8 mouse cellular contexts compared by ENCODE assay signal in genomic region chr4:140813358-140814185, GRCm38 (mm10). TPM values are rescaled to one million over a fixed set of nuclear protein-coding genes. Genes with fewer than 3 reads are reported as not detected.
DNase-seq lines count a peak whose midpoint lies in the region; ATAC-seq and TF ChIP-seq lines count a peak whose summit lies in the region.

No protein-coding gene starts in this region.

- no peak overlapping the region for H3K9ac ChIP-seq in intestine, embryonic 15.5 days
- no peak overlapping the region for H3K9ac ChIP-seq in neural tube, embryonic 15.5 days (replicated peaks)

- H3K27ac ChIP-seq in gastrocnemius, adult 2 months = peak overlapping the region; percentile 46; the same call in 1 of the 2 replicates
- H3K27ac ChIP-seq in intestine, embryonic 15.5 days = no peak overlapping the region
- H3K27ac ChIP-seq in neural tube, embryonic 15.5 days (replicated peaks) = no peak overlapping the region

- peaks cover 69% of the 10 kb centered on the region for H3K4me1 ChIP-seq in megakaryocyte, embryonic 14.5 days
- peaks cover 26% of the 10 kb centered on the region for H3K4me1 ChIP-seq in intestine, embryonic 15.5 days (replicated peaks)
- peaks cover 21% of the 10 kb centered on the region for H3K4me1 ChIP-seq in neural tube, embryonic 15.5 days

- intact Hi-C loops in gastrocnemius, adult 2 months (cut with DNase I) = no loop called here
- intact Hi-C loops in gastrocnemius, postnatal 36 days (cut with DNase I) = loop anchor here (10.0 kb wide), 1 partner anchor 221 kb away; no protein-coding TSS in a partner anchor

- DNase-seq in gastrocnemius, adult 2 months = no peak
- no peak for DNase-seq in gastrocnemius, postnatal 36 days
- no peak for DNase-seq in right cerebral cortex, adult 2 months (ENCODE audit: low spot score in 2 of 2)
- no peak for DNase-seq in spleen, postnatal 4 days (ENCODE audit: low spot score in 2 of 2)

- peak overlapping the region; percentile 67 for H3K4me2 ChIP-seq in intestine, embryonic 15.5 days (replicated peaks)
- H3K4me2 ChIP-seq in neural tube, embryonic 15.5 days = peak overlapping the region; percentile 50

- H3K4me3 ChIP-seq in gastrocnemius, adult 2 months = peak overlapping the region; percentile 80
- peak overlapping the region; percentile 21 for H3K4me3 ChIP-seq in megakaryocyte, embryonic 14.5 days (replicated peaks)
- peak overlapping the region; percentile 35 for H3K4me3 ChIP-seq in intestine, embryonic 15.5 days (replicated peaks)
- H3K4me3 ChIP-seq in neural tube, embryonic 15.5 days (replicated peaks) = no peak overlapping the region; the same call in 1 of the 2 replicates

- no peaks in the 10 kb centered on the region for H3K36me3 ChIP-seq in megakaryocyte, embryonic 14.5 days (replicated peaks; ENCODE audit: low read length)
- H3K36me3 ChIP-seq in intestine, embryonic 15.5 days = no peaks in the 10 kb centered on the region
- H3K36me3 ChIP-seq in neural tube, embryonic 15.5 days = no peaks in the 10 kb centered on the region

- ATAC-seq in megakaryocyte, adult 5-6 weeks (ENCODE audit: poor library complexity, severe bottlenecking) = no peak
- no peak for ATAC-seq in intestine, embryonic 15.5 days
- ATAC-seq in neural tube, embryonic 15.5 days (ENCODE audit: low FRiP score) = no peak

- WGBS in intestine, embryonic 15.5 days = 24% methylated on average over 13 of the region's 13 CpGs
- WGBS in neural tube, embryonic 15.5 days = 22% methylated on average over 13 of the region's 13 CpGs

- H3K27me3 ChIP-seq in megakaryocyte, embryonic 14.5 days (replicated peaks) = peaks cover 20% of the 10 kb centered on the region
- no peaks in the 10 kb centered on the region; the same call in 1 of the 2 replicates for H3K27me3 ChIP-seq in intestine, embryonic 15.5 days (replicated peaks)
- H3K27me3 ChIP-seq in neural tube, embryonic 15.5 days (replicated peaks) = peaks cover 13% of the 10 kb centered on the region

- H3K9me3 ChIP-seq in megakaryocyte, embryonic 14.5 days = no peaks in the 10 kb centered on the region
- no peaks in the 10 kb centered on the region for H3K9me3 ChIP-seq in intestine, embryonic 15.5 days
- H3K9me3 ChIP-seq in neural tube, embryonic 15.5 days (replicated peaks) = no peaks in the 10 kb centered on the region

- TF ChIP-seq CTCF in gastrocnemius, adult 2 months (IDR thresholded peaks at IDR 0.05) = no peak

RNA-seq across cellular contexts. Expression of gene Padi3, which starts 3.1 kb away (rescaled TPM):
- 1 to 10 TPM; 1.1 to 6.9 TPM for total RNA-seq in gastrocnemius, adult 2 months (2021)
- 1 to 10 TPM; 2.0 to 3.0 TPM for total RNA-seq in gastrocnemius, postnatal 36 days (2021)
- 0.02 TPM in 1 of 2 replicates, not detected in the other for polyA plus RNA-seq in megakaryocyte, embryonic 14.5 days (2012; ENCODE audit: insufficient read depth, low replicate concordance)
- total RNA-seq in megakaryocyte, adult 5-6 weeks (2015) = 0.27 and 0.51 TPM in 2 replicates
- 0.26 TPM in 1 of 2 replicates, not detected in the other for total RNA-seq in megakaryocyte, adult 5-6 weeks (2017)
- 0.40 and 0.42 TPM in 2 replicates for polyA plus RNA-seq in intestine, embryonic 15.5 days (2015; fragmentation: Nextera tagmentation; extraction: Ambion mirVana)
- 0.22 TPM in 1 of 2 replicates, not detected in the other for polyA plus RNA-seq in neural tube, embryonic 15.5 days (2015; fragmentation: Nextera tagmentation; extraction: Ambion mirVana)

RNA-seq across cellular contexts. Expression of gene Padi1, which starts 32.0 kb away (rescaled TPM):
- under 1 TPM in 1 of 2 experiments, not detected in 1; 0.22 TPM for total RNA-seq in gastrocnemius, adult 2 months (2021)
- total RNA-seq in gastrocnemius, postnatal 36 days (2021) = under 1 TPM; 0.07 to 0.08 TPM
- 0.29 TPM in 1 of 2 replicates, not detected in the other for polyA plus RNA-seq in megakaryocyte, embryonic 14.5 days (2012; ENCODE audit: insufficient read depth, low replicate concordance)
- total RNA-seq in megakaryocyte, adult 5-6 weeks (2015) = not detected in 2 replicates
- not detected in 2 replicates for total RNA-seq in megakaryocyte, adult 5-6 weeks (2017)
- 0.19 and 0.32 TPM in 2 replicates for polyA plus RNA-seq in intestine, embryonic 15.5 days (2015; fragmentation: Nextera tagmentation; extraction: Ambion mirVana)
- 0.08 and 0.24 TPM in 2 replicates for polyA plus RNA-seq in neural tube, embryonic 15.5 days (2015; fragmentation: Nextera tagmentation; extraction: Ambion mirVana)

RNA-seq across cellular contexts. Expression of gene Padi4, which starts 39.5 kb away (rescaled TPM):
- total RNA-seq in gastrocnemius, adult 2 months (2021) = not detected
- under 1 TPM in 1 of 2 experiments, not detected in 1; 0.15 TPM for total RNA-seq in gastrocnemius, postnatal 36 days (2021)
- polyA plus RNA-seq in megakaryocyte, embryonic 14.5 days (2012; ENCODE audit: insufficient read depth, low replicate concordance) = 3.1 and 5.3 TPM in 2 replicates
- total RNA-seq in megakaryocyte, adult 5-6 weeks (2015) = 54.2 and 58.1 TPM in 2 replicates
- 60.7 and 63.3 TPM in 2 replicates for total RNA-seq in megakaryocyte, adult 5-6 weeks (2017)
- polyA plus RNA-seq in intestine, embryonic 15.5 days (2015; fragmentation: Nextera tagmentation; extraction: Ambion mirVana) = 2.3 and 2.7 TPM in 2 replicates
- 0.20 and 1.6 TPM in 2 replicates for polyA plus RNA-seq in neural tube, embryonic 15.5 days (2015; fragmentation: Nextera tagmentation; extraction: Ambion mirVana)

Comparison
In these comparisons a context has a peak if more than half of its experiments do, and no peak if none do; other contexts are left out.
1. RNA of gene Padi4, which starts 39.5 kb away (total RNA-seq): 54.2 to 63.3 TPM in megakaryocyte, adult 5-6 weeks; 0.15 TPM in gastrocnemius, postnatal 36 days and not detected in gastrocnemius, adult 2 months; every median in the first group is over 10 times any median in the second.